ENCODE assay signal across 8 mouse cellular contexts in the genomic region with DNA sequence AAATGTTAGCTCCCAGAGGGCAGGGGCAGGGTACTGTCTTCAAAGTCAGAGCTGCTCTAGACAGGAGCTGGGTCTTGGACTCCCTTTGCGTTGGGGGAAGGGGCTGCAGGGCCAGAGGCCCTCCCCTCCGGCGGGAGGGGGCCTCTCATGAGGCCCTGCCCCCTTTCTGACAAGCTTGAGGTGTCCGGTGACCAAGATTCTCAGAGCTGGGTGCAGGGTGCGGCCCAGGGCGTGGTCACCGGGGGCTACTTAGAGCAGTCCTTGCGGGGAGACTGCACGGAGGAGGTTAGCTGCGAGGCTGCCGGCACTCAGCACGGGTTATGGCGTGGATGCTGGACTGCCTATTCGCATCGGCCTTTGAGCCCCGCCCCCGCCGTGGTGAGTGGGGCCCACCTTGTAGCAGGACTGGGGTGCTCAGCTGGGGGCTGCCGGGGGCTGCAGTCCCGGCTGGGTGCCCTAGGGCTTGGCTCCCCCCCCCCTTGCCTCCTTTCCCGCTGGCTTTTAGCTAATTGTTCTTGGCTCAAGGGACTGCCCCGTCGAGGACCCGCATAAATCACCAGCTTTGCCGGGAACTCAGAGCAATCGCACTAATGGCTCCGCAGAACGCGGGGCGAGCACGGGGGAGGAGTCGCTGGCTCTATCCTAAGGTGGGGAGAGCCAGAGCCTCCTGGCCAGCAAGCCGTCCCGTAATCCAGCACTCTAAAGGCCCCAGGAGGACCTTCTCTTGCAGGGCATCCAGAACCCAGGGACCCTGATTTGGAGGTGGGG. TPM values are rescaled to one million over a fixed set of nuclear protein-coding genes. Genes with fewer than 3 reads are reported as not detected.
DNase-seq lines count a peak whose midpoint lies in the region; ATAC-seq and TF ChIP-seq lines count a peak whose summit lies in the region.
"Had no signal": no experiment of that assay in that cellular context is flagged by ENCODE, and none has a peak within 500 bp of the region (broad histone marks: within the 10 kb centered on the region; RNA-seq: fewer than 3 reads in every experiment).

No protein-coding gene starts in this region.

- 10% methylated on average over 26 of the region's 34 CpGs for WGBS in lung, postnatal 0 days
- 21% methylated on average over 24 of the region's 34 CpGs for WGBS in forebrain, embryonic 13.5 days
- 20% methylated on average over 29 of the region's 34 CpGs for WGBS in liver, embryonic 12.5 days (ENCODE audit: insufficient replicate concordance)

- DNase-seq in lung, postnatal 0 days (ENCODE audit: low spot score), result no peak
- DNase-seq in lung, adult 18-20 months, result no peak
- peak; percentile 44 for DNase-seq in testis, postnatal 10 days (ENCODE audit: low spot score)
- DNase-seq in left cerebral cortex, adult 9 months (ENCODE audit: low spot score in 2 of 2), result no peak

- TF ChIP-seq EP300 in lung, postnatal 0 days (IDR thresholded peaks at IDR 0.05), result no peak

- H3K36me3 ChIP-seq in lung, postnatal 0 days (ENCODE audit: insufficient read depth, low read length), result no peaks in the 10 kb centered on the region
- H3K36me3 ChIP-seq in forebrain, embryonic 13.5 days (ENCODE audit: poor library complexity, severe bottlenecking), result no peaks in the 10 kb centered on the region
- H3K36me3 ChIP-seq in liver, embryonic 12.5 days, result no peaks in the 10 kb centered on the region

- H3K4me2 ChIP-seq in lung, postnatal 0 days (replicated peaks; ENCODE audit: low read depth, low read length), result 0 out of 2 replicates have a peak overlapping the region, but pooled peaks have one; percentile 14
- H3K4me2 ChIP-seq in forebrain, embryonic 13.5 days, result peak overlapping the region; percentile 65
- H3K4me2 ChIP-seq in liver, embryonic 12.5 days, result peak overlapping the region; percentile 45

- H3K27me3 ChIP-seq in lung, postnatal 0 days (replicated peaks; ENCODE audit: insufficient read depth, low read length), result no peaks in the 10 kb centered on the region
- H3K27me3 ChIP-seq in forebrain, embryonic 13.5 days, result no peaks in the 10 kb centered on the region
- peaks cover 9% of the 10 kb centered on the region for H3K27me3 ChIP-seq in liver, embryonic 12.5 days (replicated peaks)

- no peaks in the 10 kb centered on the region for H3K9me3 ChIP-seq in lung, postnatal 0 days (ENCODE audit: low read length)
- no peaks in the 10 kb centered on the region for H3K9me3 ChIP-seq in forebrain, embryonic 13.5 days (replicated peaks)
- no peaks in the 10 kb centered on the region for H3K9me3 ChIP-seq in liver, embryonic 12.5 days (replicated peaks)

- no peak for TF ChIP-seq CTCF in lung, postnatal 0 days (IDR thresholded peaks at IDR 0.05)

- no peak overlapping the region for H3K27ac ChIP-seq in lung, postnatal 0 days (ENCODE audit: low read length)
- no peak overlapping the region for H3K27ac ChIP-seq in forebrain, embryonic 13.5 days
- H3K27ac ChIP-seq in liver, embryonic 12.5 days, result no peak overlapping the region

- no peak overlapping the region for H3K9ac ChIP-seq in lung, postnatal 0 days (replicated peaks; ENCODE audit: low read depth)
- peak overlapping the region; percentile 55 for H3K9ac ChIP-seq in forebrain, embryonic 13.5 days
- no peak overlapping the region for H3K9ac ChIP-seq in liver, embryonic 12.5 days

- H3K4me3 ChIP-seq in lung, postnatal 0 days (ENCODE audit: low read depth, low read length), result no peak overlapping the region
- peak overlapping the region; percentile 37 for H3K4me3 ChIP-seq in forebrain, embryonic 13.5 days
- H3K4me3 ChIP-seq in liver, embryonic 12.5 days, result no peak overlapping the region; the same call in 1 of the 2 replicates

- no peak for ATAC-seq in lung, postnatal 0 days
- ATAC-seq in forebrain, embryonic 13.5 days, result peak; percentile 85
- no peak for ATAC-seq in liver, embryonic 12.5 days
- no peak for ATAC-seq in megakaryocyte progenitor cell, adult 5-6 weeks (replicated peaks; ENCODE audit: poor library complexity)

- H3K4me1 ChIP-seq in lung, postnatal 0 days (ENCODE audit: insufficient read depth, low read depth, low read length), result no peaks in the 10 kb centered on the region
- H3K4me1 ChIP-seq in forebrain, embryonic 13.5 days, result no peaks in the 10 kb centered on the region
- H3K4me1 ChIP-seq in liver, embryonic 12.5 days, result no peaks in the 10 kb centered on the region

RNA-seq across cellular contexts. Expression of gene Arhgap36, which starts 6.7 kb away (rescaled TPM):
- 0.11 and 0.16 TPM in 2 replicates for polyA plus RNA-seq in lung, postnatal 0 days (2015; fragmentation: Nextera tagmentation; extraction: Ambion mirVana)
- 1.1 and 1.2 TPM in 2 replicates for polyA plus RNA-seq in forebrain, embryonic 13.5 days (2015; fragmentation: Nextera tagmentation; extraction: Ambion mirVana)
- 8.8 and 9.4 TPM in 2 replicates for polyA plus RNA-seq in liver, embryonic 12.5 days (2016; fragmentation: Nextera tagmentation; extraction: Ambion mirVana)
- not detected in 2 replicates for total RNA-seq in megakaryocyte progenitor cell, adult 5-6 weeks (2015)
- not detected in 2 replicates for total RNA-seq in megakaryocyte progenitor cell, adult 5-6 weeks (2017)
- total RNA-seq: neutrophil, adult 5-6 weeks had no signal

Comparison
In these comparisons a context has a peak if more than half of its experiments do, and no peak if none do; other contexts are left out.
1. H3K4me2 ChIP-seq: peak in every context shown above with its lines; median percentile 65 in forebrain, embryonic 13.5 days; 45 in liver, embryonic 12.5 days; 14 in lung, postnatal 0 days.